Mouse (Mus musculus) kidney, postnatal 36 days (tissue): ENCODE results near the gene Chid1.

ENCODE experiments used
- DNase-seq, 2 experiments: peaks; one replicate each; pipeline ENCODE4 v3.0.0; 2021 to 2022; ENCODE audit warnings: mixed read lengths in 2 of 2

Chid1 gene

GRCm38 (mm10) chr7:141539556-141540311 lies at the start of gene Chid1:
Gene Chid1, minus strand, starts transcription at chr7:141539857.
- peak; percentile 99 to 100 for DNase-seq

GRCm38 (mm10) chr7:141588890-141589289 lies 49.2 kb upstream of the Chid1 start:
- DNase-seq: peak; percentile 58 to 71

DNA sequence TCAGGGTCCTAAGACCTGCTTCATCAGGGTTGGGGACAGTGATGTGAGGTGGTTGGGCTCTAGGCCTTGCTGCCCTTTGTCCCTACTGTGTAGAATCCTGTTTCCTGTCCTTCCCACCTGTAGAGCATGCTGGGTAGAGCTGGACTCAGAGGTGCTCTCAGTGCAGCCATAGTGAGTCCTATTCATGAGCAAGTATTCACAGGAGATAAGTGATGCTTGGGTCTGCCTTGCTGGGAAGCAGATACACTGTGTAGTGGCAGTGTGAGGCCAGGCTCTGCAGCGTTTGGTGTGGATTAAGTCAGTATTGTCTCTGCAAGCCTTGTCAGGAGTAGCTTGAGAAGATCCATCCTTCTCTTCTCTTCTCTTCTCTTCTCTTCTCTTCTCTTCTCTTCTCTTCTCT lies 46.2 kb upstream of the Chid1 start:
- DNase-seq: no peak

- no peak for DNase-seq
These were observed 45.6 kb upstream of the Chid1 start for GRCm38 (mm10) chr7:141585288-141585687.

GRCm38 (mm10) chr7:141584048-141584841 lies 44.6 kb upstream of the Chid1 start:
- DNase-seq: peak in 1 of 2 experiments; percentile 57

GRCm38 (mm10) chr7:141581323-141581722 lies 41.7 kb upstream of the Chid1 start:
- DNase-seq: peak; percentile 80 to 93

GRCm38 (mm10) chr7:141578943-141579342 lies 39.3 kb upstream of the Chid1 start:
- no peak for DNase-seq

GRCm38 (mm10) chr7:141578511-141578910 lies 38.9 kb upstream of the Chid1 start:
- DNase-seq: no peak

DNA sequence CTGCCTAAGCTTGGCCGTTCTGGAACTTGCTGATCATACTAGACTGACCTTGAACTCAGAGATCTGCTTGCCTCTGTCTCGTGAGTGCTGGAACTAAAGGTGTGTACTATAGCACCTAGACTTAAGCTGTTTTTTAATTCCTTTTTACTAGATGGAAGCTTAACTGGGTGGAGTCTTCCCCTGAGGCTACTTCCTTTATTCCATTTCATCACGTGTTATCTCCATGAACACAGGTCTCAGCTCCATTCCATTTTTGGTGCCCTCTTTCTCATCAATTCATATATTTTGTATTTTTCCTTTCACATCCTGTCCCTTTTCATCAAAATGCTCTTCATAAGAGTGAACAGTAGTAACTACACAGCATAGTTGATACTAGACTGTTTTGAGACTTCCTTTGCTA lies 38.1 kb upstream of the Chid1 start:
- DNase-seq: no peak

DNA sequence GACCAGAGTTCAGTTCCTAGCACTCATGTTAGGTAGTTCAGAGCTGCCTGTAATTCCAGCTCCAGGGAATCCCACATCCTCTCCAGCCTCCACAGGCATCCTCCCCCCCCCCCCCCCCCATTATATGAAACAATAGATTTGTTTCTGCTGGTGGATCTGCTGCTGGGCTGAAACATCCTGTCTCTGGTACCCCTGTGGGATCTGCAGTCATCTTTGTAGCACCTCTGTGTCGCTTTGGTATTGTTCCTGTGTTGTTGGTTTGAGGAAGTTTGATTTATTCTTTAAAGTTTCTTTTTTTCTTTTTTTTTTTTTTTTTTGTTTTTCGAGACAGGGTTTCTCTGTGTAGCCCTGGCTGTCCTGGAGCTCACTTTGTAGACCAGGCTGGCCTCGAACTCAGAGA lies 35.8 kb upstream of the Chid1 start:
- DNase-seq: no peak

- DNase-seq: no peak
These were observed 34.4 kb upstream of the Chid1 start for GRCm38 (mm10) chr7:141574041-141574440.

- peak in 1 of 2 experiments; percentile 43 for DNase-seq
These were observed 31.1 kb upstream of the Chid1 start for GRCm38 (mm10) chr7:141570625-141571295.

- DNase-seq: no peak
These were observed 30.3 kb upstream of the Chid1 start for GRCm38 (mm10) chr7:141569916-141570315.

- DNase-seq: no peak
These were observed 29.7 kb upstream of the Chid1 start for GRCm38 (mm10) chr7:141569283-141569803.

DNA sequence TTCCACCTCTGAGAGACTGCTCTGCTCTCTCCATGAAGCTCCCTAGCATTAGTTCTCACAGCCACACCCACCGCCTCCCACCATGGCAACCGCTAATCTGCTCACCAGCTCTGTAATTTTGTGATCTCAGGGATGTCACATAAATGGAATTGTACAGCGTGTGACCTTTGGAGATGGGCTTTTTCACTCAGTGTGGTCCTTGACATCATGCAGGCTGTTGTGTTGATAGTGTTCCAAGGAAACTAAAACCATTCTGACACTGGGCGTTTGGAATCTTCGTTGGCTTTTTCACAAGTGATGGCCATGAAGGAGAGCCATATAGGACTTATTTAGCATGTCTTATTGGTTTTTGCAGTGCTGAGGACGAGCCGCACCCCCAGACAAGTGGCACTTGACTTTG lies 26.9 kb upstream of the Chid1 start:
- no peak for DNase-seq

DNA sequence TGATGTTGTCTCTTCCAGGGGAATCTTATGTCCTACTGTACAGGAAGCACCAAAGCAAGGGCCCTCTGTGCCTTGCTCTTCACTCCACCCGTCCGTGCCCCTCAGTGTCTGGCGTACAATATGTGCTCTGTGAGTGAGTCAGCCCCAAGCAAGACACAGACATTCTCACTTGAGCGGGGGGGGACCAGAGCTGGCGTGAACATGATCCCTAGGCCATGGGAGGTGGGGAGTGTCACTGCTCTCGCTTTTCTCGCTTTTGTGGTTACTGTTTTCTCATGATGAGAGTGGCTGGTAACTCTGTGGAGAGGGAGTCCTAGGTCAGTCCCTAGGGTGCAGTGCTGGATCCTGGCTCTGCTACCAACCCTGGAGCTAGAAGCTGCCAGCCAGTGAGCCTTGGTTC lies 24.9 kb upstream of the Chid1 start:
- DNase-seq: no peak

GRCm38 (mm10) chr7:141562852-141563427 lies 23.3 kb upstream of the Chid1 start:
- peak; percentile 79 to 84 for DNase-seq

GRCm38 (mm10) chr7:141562421-141562851 lies 22.8 kb upstream of the Chid1 start:
- DNase-seq: no peak

GRCm38 (mm10) chr7:141561682-141562391 lies 22.2 kb upstream of the Chid1 start, which contains the start of gene Ap2a2:
Gene Ap2a2, plus strand, starts transcription at chr7:141562173.
- DNase-seq: peak; percentile 94 to 97

DNA sequence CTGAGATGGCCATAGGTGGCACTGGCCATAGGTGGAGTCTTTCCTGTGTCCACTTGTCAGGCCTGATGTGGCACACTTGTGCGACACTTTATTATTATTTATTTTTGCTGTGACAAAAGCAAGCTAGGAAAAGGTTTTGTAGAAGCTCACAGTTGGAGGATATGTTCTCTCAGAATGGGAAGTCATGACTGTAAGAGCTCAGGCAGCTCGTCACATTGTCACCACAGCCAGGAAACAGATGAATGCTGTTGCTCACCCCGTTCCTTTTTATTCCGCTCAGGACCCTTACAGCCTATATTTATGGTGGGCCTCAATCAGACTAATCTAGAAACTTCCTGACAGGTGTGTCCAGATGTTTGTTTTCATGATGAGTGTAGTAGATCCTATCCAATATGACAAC lies 20.8 kb upstream of the Chid1 start:
- no peak for DNase-seq

DNA sequence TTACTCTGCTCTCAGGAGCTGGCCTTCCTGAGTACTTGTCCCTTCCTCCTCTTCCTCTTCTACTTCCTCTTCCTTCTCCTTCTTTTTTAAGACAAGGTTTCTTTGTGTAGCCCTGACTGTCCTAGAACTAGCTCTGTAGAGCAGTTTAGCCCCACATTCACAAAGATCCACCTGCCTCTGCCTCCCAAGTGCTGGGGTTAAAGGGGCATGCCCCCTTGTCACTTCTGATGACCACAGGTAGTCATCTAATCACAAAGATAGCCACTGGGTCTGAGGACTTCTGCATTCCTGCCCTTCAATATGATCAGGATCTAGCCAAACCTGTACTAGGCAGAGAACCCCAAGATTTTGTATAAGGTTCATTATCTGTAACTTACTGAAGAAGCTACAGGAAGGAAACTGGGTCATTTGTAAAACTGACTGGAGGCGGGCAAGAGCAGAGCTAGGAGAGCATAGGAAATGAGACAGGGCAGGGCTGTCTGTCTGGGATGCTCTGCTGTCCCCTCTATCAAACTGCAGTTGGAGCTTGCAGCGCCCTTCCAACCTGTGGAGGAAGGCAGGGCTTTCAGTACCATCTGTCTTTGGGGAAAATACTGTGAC lies 20.2 kb upstream of the Chid1 start:
- DNase-seq: no peak

GRCm38 (mm10) chr7:141558946-141559345 lies 19.3 kb upstream of the Chid1 start:
- no peak for DNase-seq
